Mouse (Mus musculus) C2C12 (cell line): Measurements from ENCODE around the gene Ank. TPM values are rescaled to one million over a fixed set of nuclear protein-coding genes. Genes with fewer than 3 reads are reported as not detected.

Experiments
- H3K27me3 ChIP-seq: one replicate; pipeline ENCODE4 v1.6.1; 2011; ENCODE audit not compliant: control insufficient read depth, insufficient read depth, insufficient read length
- H3K36me3 ChIP-seq: one replicate; pipeline ENCODE4 v1.6.1; 2011; ENCODE audit not compliant: control insufficient read depth, insufficient read depth
- H3K4me3 ChIP-seq: one replicate; pipeline ENCODE4 v1.5.1; 2011; ENCODE audit warnings: mild to moderate bottlenecking, control low read depth; ENCODE audit not compliant: poor library complexity, insufficient read depth, severe bottlenecking
- H3K79me2 ChIP-seq: one replicate; pipeline ENCODE4 v1.6.1; 2011; ENCODE audit not compliant: control insufficient read depth, insufficient read depth
- H3K79me3 ChIP-seq: one replicate; pipeline ENCODE4 v1.6.1; 2011; ENCODE audit warnings: low read depth, control low read depth
- H3ac ChIP-seq: one replicate; pipeline ENCODE3; 2011; ENCODE audit warnings: low read depth; ENCODE audit not compliant: control insufficient read depth, insufficient read length
- CEBPB ChIP-seq: IDR thresholded peaks from one replicate; pipeline ENCODE4 v1.6.1; 2011; ENCODE audit warnings: low read depth, mild to moderate bottlenecking, control low read depth, moderate library complexity
- CTCF ChIP-seq: IDR thresholded peaks from one replicate; pipeline ENCODE4 v1.5.1; 2011; ENCODE audit not compliant: control insufficient read depth, insufficient read depth, insufficient read length
- FOSL1 ChIP-seq: IDR thresholded peaks from one replicate; pipeline ENCODE4 v1.8.0; 2011; ENCODE audit warnings: mild to moderate bottlenecking, low read length; ENCODE audit not compliant: poor library complexity, insufficient read depth, severe bottlenecking
- MAX ChIP-seq: IDR thresholded peaks from one replicate; pipeline ENCODE4 v1.6.1; 2011; ENCODE audit warnings: mild to moderate bottlenecking, control low read depth
- MYOD1 ChIP-seq: IDR thresholded peaks from one replicate; pipeline ENCODE4 v1.6.1; 2011; ENCODE audit warnings: low read depth; ENCODE audit not compliant: control insufficient read depth, insufficient read length
- MYOG ChIP-seq: IDR thresholded peaks from one replicate; pipeline ENCODE4 v1.6.1; 2011; ENCODE audit not compliant: control insufficient read depth, insufficient read length; ENCODE audit errors: extremely low read depth
- USF1 ChIP-seq: IDR thresholded peaks from one replicate; pipeline ENCODE4 v1.6.1; 2011; ENCODE audit warnings: low read depth, mild to moderate bottlenecking, control low read depth, moderate library complexity
- polyA plus RNA-seq: library from polyadenylated mRNA; unstranded; fragments of >200 nt; fragmentation: generic; extraction: Trizol; gene quantifications from one replicate; pipeline ENCODE4 v1.2.1, GENCODE M21; 2012; ENCODE audit warnings: missing spikeins

Ank gene
- polyA plus RNA-seq, 1 experiment: 292 TPM

GRCm38 (mm10) chr15:27583042-27583441 is 116.6 kb downstream of the Ank start:
- H3K27me3 ChIP-seq: no peaks in the 10 kb centered on the region
- H3ac ChIP-seq: no peak overlapping the region
- no peak overlapping the region for H3K4me3 ChIP-seq
- no peak for TF ChIP-seq MYOG
- peak; percentile 66 for TF ChIP-seq CTCF
- TF ChIP-seq CEBPB: no peak
- H3K79me3 ChIP-seq: no peaks in the 10 kb centered on the region
- H3K36me3 ChIP-seq: peaks cover 97% of the 10 kb centered on the region
- H3K79me2 ChIP-seq: no peaks in the 10 kb centered on the region

GRCm38 (mm10) chr15:27583620-27584019 is 117.1 kb downstream of the Ank start:
- no peak overlapping the region for H3K4me3 ChIP-seq
- no peak overlapping the region for H3ac ChIP-seq
- no peaks in the 10 kb centered on the region for H3K79me2 ChIP-seq
- TF ChIP-seq MYOD1 (no peak), CTCF (no peak), MYOG (no peak), FOSL1 (no peak), CEBPB (no peak)
- no peaks in the 10 kb centered on the region for H3K79me3 ChIP-seq
- H3K36me3 ChIP-seq: peaks cover 97% of the 10 kb centered on the region
- no peaks in the 10 kb centered on the region for H3K27me3 ChIP-seq

- Histone ChIP-seq H3K79me3 (no peaks in the 10 kb centered on the region), H3K36me3 (peaks cover 97% of the 10 kb centered on the region)
- no peak for TF ChIP-seq FOSL1
- TF ChIP-seq USF1: peak; percentile 58
Measured at GRCm38 (mm10) chr15:27585466-27586092, 119.1 kb downstream of the Ank start.

GRCm38 (mm10) chr15:27586093-27586480 is 119.6 kb downstream of the Ank start:
- Histone ChIP-seq H3K4me3 (no peak overlapping the region), H3K27me3 (no peaks in the 10 kb centered on the region), H3K36me3 (peaks cover 97% of the 10 kb centered on the region), H3K79me2 (peaks cover 5% of the 10 kb centered on the region), H3K79me3 (no peaks in the 10 kb centered on the region), H3ac (no peak overlapping the region)
- no peak for TF ChIP-seq MAX
- TF ChIP-seq FOSL1: no peak
- no peak for TF ChIP-seq USF1
- TF ChIP-seq MYOD1: no peak
- TF ChIP-seq MYOG: no peak
- no peak for TF ChIP-seq CTCF
- TF ChIP-seq CEBPB: no peak

More at GRCm38 (mm10) chr15:27585466-27586092, 119.1 kb downstream of the Ank start:
- Histone ChIP-seq H3K27me3 (no peaks in the 10 kb centered on the region), H3K79me2 (peaks cover 5% of the 10 kb centered on the region), H3ac (no peak overlapping the region), H3K4me3 (no peak overlapping the region)

GRCm38 (mm10) chr15:27588087-27588826 is 121.8 kb downstream of the Ank start:
- H3K36me3 ChIP-seq: peaks cover 99% of the 10 kb centered on the region

GRCm38 (mm10) chr15:27590812-27591211 is 124.3 kb downstream of the Ank start:
- TF ChIP-seq CEBPB (no peak), CTCF (no peak), MAX (no peak), MYOD1 (no peak), FOSL1 (no peak), USF1 (no peak), MYOG (no peak)
- Histone ChIP-seq H3K4me3 (no peak overlapping the region), H3ac (no peak overlapping the region), H3K79me2 (peaks cover 10% of the 10 kb centered on the region), H3K27me3 (no peaks in the 10 kb centered on the region), H3K79me3 (no peaks in the 10 kb centered on the region), H3K36me3 (peaks cover 99% of the 10 kb centered on the region)

More at GRCm38 (mm10) chr15:27588087-27588826, 121.8 kb downstream of the Ank start:
- TF ChIP-seq MAX: no peak
- TF ChIP-seq USF1: no peak
- TF ChIP-seq CEBPB: no peak
- no peak for TF ChIP-seq FOSL1
- TF ChIP-seq CTCF: no peak
- TF ChIP-seq MYOD1: no peak
- TF ChIP-seq MYOG: no peak
- no peaks in the 10 kb centered on the region for H3K79me3 ChIP-seq
- H3K79me2 ChIP-seq: peaks cover 5% of the 10 kb centered on the region
- H3K27me3 ChIP-seq: no peaks in the 10 kb centered on the region
- H3ac ChIP-seq: no peak overlapping the region
- no peak overlapping the region for H3K4me3 ChIP-seq
